Mouse (Mus musculus): Measurements from ENCODE around the gene Wfdc21.
A peak's percentile ranks its signal among the peaks of the same experiment; 100 is the strongest.

The Wfdc21 gene

GRCm38 (mm10) chr11:83746681-83747080, at the start of gene Wfdc21:
Gene Wfdc21 (plus strand): TSS chr11:83746940.
- no peak for DNase-seq (ENCODE audit: low spot score)

- no peak for DNase-seq (ENCODE audit: low spot score)
Observed at GRCm38 (mm10) chr11:83703705-83704104, 43.0 kb upstream of the Wfdc21 start, which contains the start of gene Wfdc17. Gene Wfdc17 (plus strand): TSS chr11:83703991.

GRCm38 (mm10) chr11:83708715-83709114, 38.0 kb upstream of the Wfdc21 start, which contains the start of gene Wfdc18:
Gene Wfdc18 (plus strand): TSS chr11:83709015.
- no peak for DNase-seq (ENCODE audit: low spot score)

- no peak for DNase-seq (ENCODE audit: low spot score)
Observed at GRCm38 (mm10) chr11:83709683-83710082, 37.1 kb upstream of the Wfdc21 start.

GRCm38 (mm10) chr11:83712671-83713070, 34.1 kb upstream of the Wfdc21 start:
- DNase-seq (ENCODE audit: low spot score) = no peak

- DNase-seq (ENCODE audit: low spot score) = no peak
Observed at GRCm38 (mm10) chr11:83713925-83714324, 32.8 kb upstream of the Wfdc21 start.

GRCm38 (mm10) chr11:83717042-83717665, 29.6 kb upstream of the Wfdc21 start:
- no peak for DNase-seq (ENCODE audit: low spot score)

GRCm38 (mm10) chr11:83720766-83721165, 26.0 kb upstream of the Wfdc21 start:
- DNase-seq (ENCODE audit: low spot score) = no peak

GRCm38 (mm10) chr11:83728757-83729432, 17.8 kb upstream of the Wfdc21 start:
- no peak for DNase-seq (ENCODE audit: low spot score)

- DNase-seq (ENCODE audit: low spot score) = peak; percentile 17
Observed at GRCm38 (mm10) chr11:83731116-83731515, 15.6 kb upstream of the Wfdc21 start.

GRCm38 (mm10) chr11:83733071-83733640, 13.6 kb upstream of the Wfdc21 start:
- no peak for DNase-seq (ENCODE audit: low spot score)

GRCm38 (mm10) chr11:83734215-83734614, 12.5 kb upstream of the Wfdc21 start:
- no peak for DNase-seq (ENCODE audit: low spot score)

- no peak for DNase-seq (ENCODE audit: low spot score)
Observed at GRCm38 (mm10) chr11:83735881-83736280, 10.9 kb upstream of the Wfdc21 start.

- no peak for DNase-seq (ENCODE audit: low spot score)
Observed at GRCm38 (mm10) chr11:83737109-83737558, 9.6 kb upstream of the Wfdc21 start.

GRCm38 (mm10) chr11:83739241-83739640, 7.5 kb upstream of the Wfdc21 start:
- peak; percentile 26 for DNase-seq (ENCODE audit: low spot score)

- no peak for DNase-seq (ENCODE audit: low spot score)
Observed at GRCm38 (mm10) chr11:83740443-83740991, 6.2 kb upstream of the Wfdc21 start.

- DNase-seq (ENCODE audit: low spot score) = no peak
Observed at GRCm38 (mm10) chr11:83741841-83742240, 4.9 kb upstream of the Wfdc21 start.

- DNase-seq (ENCODE audit: low spot score) = no peak
Observed at GRCm38 (mm10) chr11:83742731-83743355, 3.9 kb upstream of the Wfdc21 start.

- no peak for DNase-seq (ENCODE audit: low spot score)
Observed at GRCm38 (mm10) chr11:83743525-83743924, 3.2 kb upstream of the Wfdc21 start.

GRCm38 (mm10) chr11:83746152-83746551, 588 bp upstream of the Wfdc21 start:
- DNase-seq (ENCODE audit: low spot score) = no peak

GRCm38 (mm10) chr11:83747376-83748265, 881 bp downstream of the Wfdc21 start:
- DNase-seq (ENCODE audit: low spot score) = no peak
